ENCODE assay signal across 18 mouse cellular contexts in genomic region chr19:59905296-59906081, GRCm38 (mm10). TPM values are rescaled to one million over a fixed set of nuclear protein-coding genes. Genes with fewer than 3 reads are reported as not detected.
DNase-seq lines count a peak whose midpoint lies in the region; ATAC-seq lines count a peak whose summit lies in the region.
"Had no signal": no experiment of that assay in that cellular context is flagged by ENCODE, and none has a peak within 500 bp of the region (broad histone marks: within the 10 kb centered on the region; RNA-seq: fewer than 3 reads in every experiment).

No protein-coding gene starts in this region.

- DNase-seq in layer of hippocampus, adult 11-12 months (ENCODE audit: low spot score): peak; percentile 31
- no peak for DNase-seq in layer of hippocampus, postnatal 10 days (ENCODE audit: low spot score in 2 of 2)
- DNase-seq in liver, embryonic 11.5 days (ENCODE audit: low spot score): no peak
- no peak for DNase-seq in hindbrain, embryonic 10.5 days (ENCODE audit: low spot score)
- no peak for DNase-seq in cerebellum, adult 8-10 months
- no peak for DNase-seq in lung, postnatal 14 days
- DNase-seq: cerebellum, adult 9-10 months; gastrocnemius, postnatal 10 days; kidney, postnatal 25 days; right cerebral cortex, adult 18-20 months had no signal

- no peak overlapping the region for H3K9ac ChIP-seq in liver, embryonic 11.5 days (ENCODE audit: low read depth, low read length)
- H3K9ac ChIP-seq: limb, embryonic 15.5 days; neural tube, embryonic 15.5 days had no signal

- 0 out of 2 replicates have a peak, but pooled peaks have one; percentile 18 for ATAC-seq in common myeloid progenitor, adult 5-6 weeks (replicated peaks; ENCODE audit: low read depth, poor library complexity, severe bottlenecking)
- ATAC-seq in liver, embryonic 11.5 days (replicated peaks; ENCODE audit: low FRiP score): peak; percentile 95
- ATAC-seq: activated CD4-positive, CD25-positive, alpha-beta regulatory T cell, adult 4 months; intestine, embryonic 16.5 days had no signal

- peak overlapping the region; percentile 78 for H3K27ac ChIP-seq in liver, embryonic 11.5 days (ENCODE audit: low read depth, low read length)
- H3K27ac ChIP-seq in hindbrain, embryonic 10.5 days: no peak overlapping the region
- H3K27ac ChIP-seq: embryonic facial prominence, embryonic 10.5 days; limb, embryonic 15.5 days; macrophage; neural tube, embryonic 15.5 days had no signal

- peak overlapping the region; percentile 33 for H3K4me2 ChIP-seq in liver, embryonic 11.5 days
- H3K4me2 ChIP-seq: limb, embryonic 15.5 days; neural tube, embryonic 15.5 days had no signal

- H3K36me3 ChIP-seq in liver, embryonic 11.5 days (ENCODE audit: control insufficient read depth, insufficient read depth, low read length): no peaks in the 10 kb centered on the region
- peaks cover 15% of the 10 kb centered on the region for H3K36me3 ChIP-seq in hindbrain, embryonic 10.5 days

- H3K27me3 ChIP-seq in liver, embryonic 11.5 days (replicated peaks; ENCODE audit: control insufficient read depth, insufficient read depth, low read length): no peaks in the 10 kb centered on the region
- H3K27me3 ChIP-seq in hindbrain, embryonic 10.5 days (ENCODE audit: insufficient read depth, poor library complexity, severe bottlenecking): no peaks in the 10 kb centered on the region
- H3K27me3 ChIP-seq: limb, embryonic 15.5 days; neural tube, embryonic 15.5 days had no signal

- H3K4me3 ChIP-seq in liver, embryonic 11.5 days (ENCODE audit: low read depth, low read length): no peak overlapping the region
- no peak overlapping the region for H3K4me3 ChIP-seq in hindbrain, embryonic 10.5 days
- H3K4me3 ChIP-seq: embryonic facial prominence, embryonic 10.5 days; limb, embryonic 15.5 days; neural tube, embryonic 15.5 days had no signal

- 45% methylated on average over 1 of the region's 1 CpGs for WGBS in liver, embryonic 11.5 days
- WGBS in hindbrain, embryonic 10.5 days: 86% methylated on average over 1 of the region's 1 CpGs

- peaks cover 2% of the 10 kb centered on the region; the same call in 1 of the 2 replicates for H3K4me1 ChIP-seq in liver, embryonic 11.5 days (replicated peaks; ENCODE audit: control insufficient read depth, insufficient read depth, low read length)
- H3K4me1 ChIP-seq in hindbrain, embryonic 10.5 days (replicated peaks): no peaks in the 10 kb centered on the region
- H3K4me1 ChIP-seq: embryonic facial prominence, embryonic 10.5 days; limb, embryonic 15.5 days; neural tube, embryonic 15.5 days had no signal

- H3K9me3 ChIP-seq in liver, embryonic 11.5 days (ENCODE audit: control insufficient read depth, low read length): no peaks in the 10 kb centered on the region
- H3K9me3 ChIP-seq in hindbrain, embryonic 10.5 days: no peaks in the 10 kb centered on the region
- H3K9me3 ChIP-seq: embryonic facial prominence, embryonic 10.5 days; G1E; limb, embryonic 15.5 days; neural tube, embryonic 15.5 days had no signal

RNA-seq across cellular contexts. Expression of gene Rab11fip2, which starts 38.0 kb away (rescaled TPM):
- 10 to 100 TPM; 66.0 to 69.8 TPM for total RNA-seq in layer of hippocampus, postnatal 10 days (2021)
- total RNA-seq in common myeloid progenitor, adult 5-6 weeks (2017): 19.4 and 25.3 TPM in 2 replicates
- 1.4 and 1.5 TPM in 2 replicates for polyA plus RNA-seq in liver, embryonic 11.5 days (2014; fragmentation: Nextera tagmentation; extraction: Ambion mirVana)
- 2.2 and 2.7 TPM in 2 replicates for polyA plus RNA-seq in hindbrain, embryonic 10.5 days (2016; fragmentation: Nextera tagmentation; extraction: Ambion mirVana)
